Mouse (Mus musculus): Measurements from ENCODE around the gene Ormdl3.

DNA sequence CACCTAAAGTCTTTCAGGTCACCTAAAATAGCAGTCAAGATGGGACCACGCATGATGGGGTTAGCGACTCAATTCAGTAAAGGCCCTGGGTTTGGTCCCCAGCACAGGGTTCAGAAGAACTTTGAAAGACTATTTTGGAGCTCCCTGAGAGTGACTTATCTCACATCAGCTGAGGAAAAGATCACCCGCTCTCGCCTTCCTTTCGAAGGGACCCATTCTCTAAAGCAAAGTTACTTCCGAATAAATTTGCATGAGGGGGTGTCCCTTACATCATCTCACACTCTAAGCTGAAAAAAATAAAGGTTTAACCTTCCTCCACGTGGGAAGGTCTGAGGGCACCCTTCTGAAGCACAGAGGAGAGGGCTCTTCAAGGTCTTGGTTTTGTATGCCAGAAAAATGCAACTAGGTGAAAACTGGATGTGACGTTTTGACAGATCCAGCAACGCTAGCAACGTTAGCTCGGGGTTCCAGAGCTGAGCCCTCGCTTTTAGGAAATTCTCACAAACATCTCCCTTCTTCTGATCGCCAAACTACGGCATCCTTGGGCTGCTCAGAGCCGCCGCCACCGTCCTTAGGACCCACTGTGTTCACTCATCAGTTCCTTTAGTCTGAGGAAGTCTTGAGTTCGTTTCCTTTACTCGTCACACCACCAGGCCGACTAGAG is 36.7 kb downstream of the Ormdl3 start:
- no peak for TF ChIP-seq POLR2A (IDR thresholded peaks at IDR 0.05; ENCODE audit: insufficient read depth, low read length)
- no peak for TF ChIP-seq CTCF (IDR thresholded peaks at IDR 0.05; ENCODE audit: low read depth, low read length)
